Mouse (Mus musculus): ENCODE measurements around the gene Fbxl13.

- no peak for TF ChIP-seq CTCF (IDR thresholded peaks at IDR 0.05; ENCODE audit: low read depth)
- 0 out of 2 replicates have a peak, but pooled peaks have one; percentile 29 for TF ChIP-seq EP300 (IDR thresholded peaks at IDR 0.05; ENCODE audit: low read depth)
Measured at GRCm38 (mm10) chr5:21616450-21617009, 28.9 kb downstream of the Fbxl13 start.

All from liver, embryonic 14.5 days (tissue).